Mouse (Mus musculus) bone marrow macrophage, adult 2 months (primary cell): Measurements from ENCODE around the gene Inpp5a.

ENCODE experiments used
- CTCF ChIP-seq: IDR thresholded peaks from 2 replicates; pipeline ENCODE4 v1.5.1; 2012; ENCODE audit warnings: low read depth, mild to moderate bottlenecking, low read length, moderate library complexity
- POLR2A ChIP-seq: IDR thresholded peaks from 2 replicates; pipeline ENCODE4 v1.6.1; 2012; ENCODE audit warnings: mild to moderate bottlenecking, low read depth, low read length, borderline replicate concordance

GRCm38 (mm10) chr7:139541422-139541821, 152.5 kb downstream of the Inpp5a start:
- TF ChIP-seq CTCF, result no peak
- TF ChIP-seq POLR2A, result no peak
